Mouse (Mus musculus) c-Kit-negative CD71-positive TER-119-positive erythroid progenitor cells, embryonic 14.5 days (primary cell): ENCODE measurements around the gene Sgsm1.
"Not testable (repeated sequence)": the region's sequence is repeated elsewhere in the genome, so short reads cannot be mapped to it uniquely, and the experiment has no call there.

Experiments
- DNase-seq: peaks from one replicate; pipeline ENCODE4 v3.0.0-alpha.2; 2013; ENCODE audit warnings: low read depth, low spot score

Gene Sgsm1

GRCm38 (mm10) chr5:113310377-113311003 is at the start of gene Sgsm1:
Gene Sgsm1 (minus strand): TSS chr5:113310786.
- DNase-seq: no peak

DNA sequence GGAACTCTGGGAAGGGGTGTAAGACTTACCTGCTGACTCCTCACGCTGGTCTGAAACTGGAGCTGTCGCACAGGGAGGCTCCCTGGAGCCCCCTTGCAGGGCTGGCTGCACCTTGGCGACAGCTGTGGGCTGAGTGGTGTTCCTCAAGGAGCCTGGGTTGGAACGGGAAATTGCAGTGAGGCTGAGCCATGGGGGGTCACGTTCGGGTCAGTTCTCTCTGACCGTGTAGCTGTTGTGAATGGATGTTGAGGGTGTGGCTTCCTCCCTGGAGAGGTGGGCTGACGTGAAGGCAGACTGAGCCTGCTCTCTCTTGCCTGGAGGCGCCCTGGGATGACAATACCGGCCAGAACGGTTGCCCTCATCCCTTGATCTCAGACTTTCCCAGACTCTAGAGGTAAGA is 48.2 kb upstream of the Sgsm1 start:
- no peak for DNase-seq

- DNase-seq: no peak
Measured at GRCm38 (mm10) chr5:113357656-113358055, 47.1 kb upstream of the Sgsm1 start.

GRCm38 (mm10) chr5:113357186-113357585 is 46.6 kb upstream of the Sgsm1 start, which contains the start of gene Aym1:
Gene Aym1 (plus strand): TSS chr5:113357294.
- no peak for DNase-seq

DNA sequence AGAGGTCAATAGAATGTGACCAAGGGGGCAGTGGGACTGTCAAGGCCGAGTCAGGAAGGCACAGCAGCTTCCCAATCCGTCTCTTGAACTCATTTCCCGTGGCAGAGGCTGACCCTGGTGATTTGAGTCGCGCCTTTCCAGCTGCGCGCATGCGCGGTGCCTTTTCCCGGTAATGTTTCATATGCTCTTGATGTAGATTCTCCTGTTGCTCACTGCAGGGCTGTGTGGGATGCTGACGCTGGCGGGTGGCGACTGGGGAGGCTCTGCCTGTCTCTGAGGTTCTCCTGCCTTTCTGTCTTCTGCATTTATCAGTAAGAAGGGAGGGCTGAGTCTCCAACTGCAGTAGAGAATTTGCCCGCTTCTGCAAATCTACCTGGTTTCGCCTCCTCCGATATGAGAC is 43.7 kb upstream of the Sgsm1 start:
- DNase-seq: no peak

GRCm38 (mm10) chr5:113352636-113353035 is 42.0 kb upstream of the Sgsm1 start:
- no peak for DNase-seq

DNA sequence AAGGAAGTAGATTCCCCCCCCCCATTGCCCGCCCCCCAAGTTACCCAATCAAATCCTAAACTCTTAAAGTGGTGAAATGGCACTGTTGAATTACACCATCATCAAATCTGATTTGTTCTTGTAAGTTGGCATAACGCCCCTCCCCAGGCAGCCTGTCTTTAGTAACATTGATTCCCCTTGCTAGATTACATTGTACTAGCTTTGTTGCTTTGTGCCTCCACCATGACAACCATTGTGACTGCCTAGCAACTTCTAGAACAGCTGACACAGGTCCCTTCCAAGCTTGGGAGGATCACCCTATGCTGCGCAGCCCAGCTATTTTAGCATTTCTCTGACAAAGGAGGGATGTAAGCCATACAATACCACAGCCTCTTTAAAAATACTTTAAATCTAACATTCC is 41.2 kb upstream of the Sgsm1 start:
- no peak for DNase-seq

GRCm38 (mm10) chr5:113349810-113350209 is 39.2 kb upstream of the Sgsm1 start:
- no peak for DNase-seq

- DNase-seq: no peak
Measured at GRCm38 (mm10) chr5:113349226-113349625, 38.6 kb upstream of the Sgsm1 start.

DNA sequence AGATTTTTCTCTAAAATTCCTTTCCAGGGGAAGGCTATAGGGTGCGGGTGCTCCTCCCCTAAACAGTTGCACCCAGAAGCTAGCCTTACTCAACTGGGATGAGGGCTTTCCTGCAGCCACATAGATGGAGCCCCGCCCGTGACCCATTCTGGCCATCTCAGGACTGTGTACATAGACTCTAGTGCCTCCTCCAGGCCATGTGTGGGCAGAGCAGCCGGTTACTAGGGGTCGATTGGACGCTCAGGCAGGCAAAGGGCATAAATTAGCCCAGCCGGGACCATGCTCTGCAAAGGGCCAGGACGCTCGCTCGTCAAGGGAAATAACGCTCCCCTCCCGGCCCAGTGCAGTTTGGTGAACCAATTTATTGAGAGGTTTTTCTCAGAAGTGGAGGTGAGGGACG is 38.0 kb upstream of the Sgsm1 start:
- DNase-seq: no peak

DNA sequence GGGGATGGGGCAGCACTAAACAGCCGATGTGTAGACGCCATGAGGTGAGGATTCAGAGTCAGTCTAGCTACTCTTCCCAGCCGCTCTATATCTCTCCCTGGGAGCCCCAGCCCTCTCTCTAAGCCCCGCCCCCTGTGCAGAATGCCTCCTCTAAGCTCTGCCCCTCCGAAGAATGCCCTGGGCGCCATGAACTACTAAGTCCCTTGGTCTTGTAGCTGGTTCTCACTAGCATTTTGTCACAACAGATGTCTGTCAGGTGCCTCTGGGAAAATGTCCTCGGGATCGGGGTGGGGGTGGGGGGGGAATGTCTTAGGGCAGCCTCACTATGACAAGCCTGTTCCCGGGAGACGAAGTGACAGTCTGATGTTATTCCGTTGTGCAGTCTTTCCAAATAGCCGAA is 37.0 kb upstream of the Sgsm1 start:
- no peak for DNase-seq

GRCm38 (mm10) chr5:113346651-113347050 is 36.1 kb upstream of the Sgsm1 start:
- DNase-seq: not testable (repeated sequence)

DNA sequence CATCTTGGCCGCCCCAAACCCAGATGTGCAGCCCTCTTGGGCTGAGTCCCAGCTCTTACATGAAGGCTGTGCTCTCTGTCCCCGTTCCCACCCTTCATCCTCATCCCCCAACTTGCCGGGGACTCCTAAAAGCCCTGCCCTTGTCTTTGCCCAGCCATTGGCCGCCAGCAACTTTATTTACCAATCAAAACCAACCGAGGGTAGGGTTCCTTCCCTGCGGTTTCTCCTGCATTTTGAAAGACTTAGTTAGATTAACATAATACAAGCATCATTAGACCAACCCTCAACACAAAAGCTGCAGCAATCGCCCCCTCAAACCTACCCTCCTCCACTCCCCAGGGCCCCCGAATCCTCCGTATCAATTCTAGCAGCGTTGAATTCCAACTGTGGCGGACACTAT is 35.2 kb upstream of the Sgsm1 start:
- no peak for DNase-seq

GRCm38 (mm10) chr5:113344635-113345386 is 34.2 kb upstream of the Sgsm1 start:
- no peak for DNase-seq

GRCm38 (mm10) chr5:113336281-113336680 is 25.7 kb upstream of the Sgsm1 start:
- DNase-seq: no peak

- no peak for DNase-seq
Measured at GRCm38 (mm10) chr5:113335732-113336131, 25.1 kb upstream of the Sgsm1 start.

GRCm38 (mm10) chr5:113334621-113335530 is 24.3 kb upstream of the Sgsm1 start:
- no peak for DNase-seq

DNA sequence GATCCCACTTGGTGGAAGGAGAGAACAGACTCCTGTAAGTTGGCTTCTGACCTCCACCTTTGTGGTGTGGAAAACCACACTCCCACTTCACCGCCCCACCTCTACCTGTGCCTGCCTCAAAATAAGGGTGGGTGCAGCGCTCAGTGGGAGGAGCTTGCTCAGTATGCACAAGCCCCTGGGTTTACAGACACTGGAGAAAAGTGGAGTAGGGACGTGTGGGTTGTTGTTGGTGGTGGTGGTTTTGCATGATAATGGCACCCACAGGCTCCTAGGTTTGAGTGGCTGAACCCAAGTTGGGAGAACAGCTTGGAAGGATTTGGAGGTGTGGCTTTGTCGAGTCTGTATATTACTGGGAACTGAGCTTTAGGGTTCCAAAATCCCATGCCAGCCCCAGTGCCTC is 22.3 kb upstream of the Sgsm1 start:
- DNase-seq: no peak

GRCm38 (mm10) chr5:113332239-113332638 is 21.7 kb upstream of the Sgsm1 start:
- no peak for DNase-seq

DNA sequence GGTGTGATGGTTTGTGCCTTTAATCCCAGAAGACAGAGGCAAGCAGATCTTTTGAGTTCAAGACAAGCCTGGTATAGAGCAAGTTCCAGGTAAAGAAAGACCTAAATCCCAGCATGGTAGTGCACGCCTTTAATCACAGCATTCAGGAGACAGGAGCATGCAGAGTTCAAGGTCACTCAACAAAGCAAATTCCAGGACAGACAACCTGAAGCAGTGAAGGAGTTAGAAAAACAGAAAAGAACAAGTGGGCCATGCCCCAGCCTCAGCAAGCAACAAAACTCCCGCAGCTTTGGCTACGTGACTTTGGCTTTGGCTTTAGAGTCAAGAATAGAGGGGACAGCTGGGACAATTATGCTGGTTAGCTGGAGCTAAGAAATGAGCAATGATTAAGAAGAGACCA is 19.6 kb upstream of the Sgsm1 start:
- no peak for DNase-seq

- DNase-seq: no peak
Measured at GRCm38 (mm10) chr5:113329463-113329862, 18.9 kb upstream of the Sgsm1 start.
